Mouse (Mus musculus) spleen, adult 2 months (tissue): Measurements from ENCODE around the gene Gm20388. TPM values are rescaled to one million over a fixed set of nuclear protein-coding genes. Genes with fewer than 3 reads are reported as not detected.

Experiments
- DNase-seq, 2 experiments: peaks; one replicate each; pipeline versions ENCODE4 v3.0.0 to v3.0.0-alpha.2; 2012 to 2021; ENCODE audit warnings: low spot score in 2 of 2, low read depth in 1 of 2
- H3K27ac ChIP-seq: fragments of 200-500 bp; 2 replicates; pipeline ENCODE4 v1.5.1; 2012; ENCODE audit warnings: low read length, inconsistent platforms; ENCODE audit not compliant: insufficient read depth
- H3K27me3 ChIP-seq: fragments of 200-500 bp; 2 replicates; pipeline ENCODE4 v1.6.1; 2012; ENCODE audit warnings: mild to moderate bottlenecking, moderate library complexity, low read length, inconsistent platforms; ENCODE audit not compliant: control insufficient read depth, insufficient read depth
- H3K36me3 ChIP-seq: fragments of 200-500 bp; 2 replicates; pipeline ENCODE4 v1.6.1; 2012; ENCODE audit warnings: mild to moderate bottlenecking, low read length, inconsistent platforms; ENCODE audit not compliant: control insufficient read depth, insufficient read depth
- H3K4me1 ChIP-seq: fragments of 200-500 bp; 2 replicates; pipeline ENCODE4 v1.6.1; 2011; ENCODE audit warnings: inconsistent platforms; ENCODE audit not compliant: control insufficient read depth, insufficient read depth, insufficient read length
- H3K4me3 ChIP-seq: fragments of 200-500 bp; 2 replicates; pipeline ENCODE4 v1.5.1; 2011; ENCODE audit warnings: mild to moderate bottlenecking, inconsistent platforms; ENCODE audit not compliant: insufficient read depth, insufficient read length; ENCODE audit errors: extremely low read depth
- CTCF ChIP-seq: fragments of 200-500 bp; IDR thresholded peaks from 2 replicates; pipeline ENCODE4 v1.5.1; 2011; ENCODE audit warnings: mild to moderate bottlenecking, inconsistent platforms; ENCODE audit not compliant: insufficient read depth, insufficient read length, insufficient replicate concordance; ENCODE audit errors: extremely low read depth
- POLR2A ChIP-seq: fragments of 200-500 bp; IDR thresholded peaks from 2 replicates; pipeline ENCODE4 v1.6.1; 2011; ENCODE audit warnings: low read depth, low read length, inconsistent platforms
- WGBS: fragments of 180-500 bp; shearing (Covaris S2); methylation state at CpG from one replicate; pipeline ENCODE4 v1.1.7; 2018; 5-methylcytosine and 5-hydroxymethylcytosine counted together
- polyA plus RNA-seq: library from polyadenylated mRNA; depleted of rRNA; stranded (reverse); fragments of >200 nt; gene quantifications from 2 replicates; pipeline ENCODE4 v1.2.3, GENCODE M21; 2012

Gm20388 gene
- polyA plus RNA-seq, 1 experiment = 26.1 TPM

DNA sequence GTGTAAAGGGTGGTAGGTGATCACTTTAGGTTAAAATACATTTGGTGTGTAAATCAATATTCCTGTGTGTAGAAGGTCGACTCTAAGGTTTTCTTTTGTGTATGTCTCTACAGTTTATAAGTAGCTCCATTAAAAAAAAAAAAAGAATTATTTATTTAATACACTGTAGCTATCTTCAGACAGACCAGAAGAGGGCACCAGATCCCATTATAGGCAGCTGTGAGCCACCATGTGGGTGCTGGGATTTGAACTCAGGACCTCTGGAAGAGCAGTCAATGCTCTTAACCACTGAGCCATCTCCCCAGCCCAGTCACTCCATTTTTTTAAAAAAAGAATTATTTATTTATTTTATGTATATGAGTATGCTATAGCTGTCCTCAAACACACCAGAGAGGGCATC, 3197.4 kb downstream of the Gm20388 start:
- Histone ChIP-seq H3K27me3 (no peaks in the 10 kb centered on the region), H3K36me3 (peaks cover 22% of the 10 kb centered on the region), H3K27ac (no peak overlapping the region), H3K4me1 (no peaks in the 10 kb centered on the region; the same call in 1 of the 2 replicates), H3K4me3 (no peak overlapping the region)
- TF ChIP-seq CTCF = no peak
- no peak for TF ChIP-seq POLR2A
- no peak for DNase-seq
- WGBS = 67% methylated on average over 1 of the region's 1 CpGs

DNA sequence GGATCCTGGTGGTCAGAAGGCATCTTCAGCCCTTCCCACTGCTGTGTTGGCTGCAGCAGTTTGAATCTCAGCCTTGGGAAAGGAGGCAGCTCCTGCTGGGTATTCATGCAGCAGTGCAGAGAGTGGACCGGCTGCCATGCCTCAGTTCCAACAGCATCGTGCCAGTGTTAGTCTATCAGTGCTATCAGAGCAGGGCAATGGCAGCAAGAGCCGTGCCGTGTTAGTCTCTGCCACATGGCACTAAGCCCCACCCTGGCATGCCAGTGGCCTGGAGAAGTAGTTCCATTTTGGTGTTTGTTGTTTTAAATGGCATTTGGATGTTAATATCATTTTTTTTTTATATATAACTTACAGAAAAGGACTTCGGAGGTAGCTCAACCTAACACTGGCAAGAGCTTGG, 3198.3 kb downstream of the Gm20388 start:
- no peak overlapping the region for H3K4me3 ChIP-seq
- no peak overlapping the region for H3K27ac ChIP-seq
- H3K27me3 ChIP-seq = no peaks in the 10 kb centered on the region
- DNase-seq = no peak
- no peaks in the 10 kb centered on the region; the same call in 1 of the 2 replicates for H3K4me1 ChIP-seq
- 84% methylated on average over 5 of the region's 5 CpGs for WGBS
- peaks cover 15% of the 10 kb centered on the region for H3K36me3 ChIP-seq
- TF ChIP-seq CTCF = no peak
- TF ChIP-seq POLR2A = no peak

DNA sequence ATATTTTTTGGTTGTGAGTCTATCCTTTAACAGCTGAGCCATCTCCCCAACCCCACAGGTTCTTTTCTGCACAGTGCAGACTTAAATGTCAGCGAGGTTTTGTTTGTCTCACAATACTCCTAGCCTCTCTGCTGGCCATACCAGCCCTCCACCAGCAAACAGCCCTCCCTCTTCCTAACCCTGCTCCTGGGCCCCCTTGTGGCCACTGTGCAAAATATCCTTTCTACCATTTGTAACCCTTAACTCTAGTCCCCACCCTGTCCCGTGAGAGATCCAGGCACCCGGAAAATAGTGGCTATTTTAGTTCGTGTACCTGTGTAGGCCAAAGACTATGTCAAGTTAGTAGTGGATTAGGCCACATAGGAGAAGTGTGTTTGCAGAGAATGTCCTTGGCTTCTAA, 3200.0 kb downstream of the Gm20388 start:
- Histone ChIP-seq H3K4me3 (no peak overlapping the region), H3K36me3 (peaks cover under 1% of the 10 kb centered on the region; the same call in 1 of the 2 replicates), H3K27me3 (no peaks in the 10 kb centered on the region), H3K27ac (no peak overlapping the region), H3K4me1 (no peaks in the 10 kb centered on the region; the same call in 1 of the 2 replicates)
- peak; percentile 30 to 46 for DNase-seq
- TF ChIP-seq CTCF = peak; percentile 59; the same call in 1 of the 2 replicates
- TF ChIP-seq POLR2A = no peak
- WGBS = under 1% methylated on average over 4 of the region's 4 CpGs

DNA sequence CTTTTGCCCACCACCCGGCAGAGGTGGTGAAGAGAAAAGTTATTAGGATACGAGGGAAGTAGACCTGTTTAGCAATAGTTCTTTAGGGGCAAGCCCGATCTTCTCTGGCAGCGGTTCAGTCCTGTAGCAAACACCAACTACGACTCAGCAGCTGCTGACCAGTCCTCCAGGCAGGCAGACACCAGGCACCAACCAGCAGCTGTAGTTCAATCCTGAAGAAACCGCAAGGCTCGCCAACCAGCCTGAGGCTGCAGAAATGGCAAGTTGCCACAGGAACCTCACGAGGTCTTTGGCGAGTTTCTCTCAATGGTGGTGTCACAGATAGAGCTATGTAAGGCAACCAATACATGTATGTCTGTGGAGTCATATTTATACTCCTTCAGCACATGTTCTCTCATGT, 3202.3 kb downstream of the Gm20388 start:
- Histone ChIP-seq H3K4me1 (peaks cover 9% of the 10 kb centered on the region), H3K4me3 (no peak overlapping the region), H3K27ac (no peak overlapping the region), H3K36me3 (no peaks in the 10 kb centered on the region), H3K27me3 (peaks cover 16% of the 10 kb centered on the region)
- no peak for TF ChIP-seq POLR2A
- no peak for TF ChIP-seq CTCF
- WGBS = 59% methylated on average over 9 of the region's 9 CpGs
- no peak for DNase-seq

DNA sequence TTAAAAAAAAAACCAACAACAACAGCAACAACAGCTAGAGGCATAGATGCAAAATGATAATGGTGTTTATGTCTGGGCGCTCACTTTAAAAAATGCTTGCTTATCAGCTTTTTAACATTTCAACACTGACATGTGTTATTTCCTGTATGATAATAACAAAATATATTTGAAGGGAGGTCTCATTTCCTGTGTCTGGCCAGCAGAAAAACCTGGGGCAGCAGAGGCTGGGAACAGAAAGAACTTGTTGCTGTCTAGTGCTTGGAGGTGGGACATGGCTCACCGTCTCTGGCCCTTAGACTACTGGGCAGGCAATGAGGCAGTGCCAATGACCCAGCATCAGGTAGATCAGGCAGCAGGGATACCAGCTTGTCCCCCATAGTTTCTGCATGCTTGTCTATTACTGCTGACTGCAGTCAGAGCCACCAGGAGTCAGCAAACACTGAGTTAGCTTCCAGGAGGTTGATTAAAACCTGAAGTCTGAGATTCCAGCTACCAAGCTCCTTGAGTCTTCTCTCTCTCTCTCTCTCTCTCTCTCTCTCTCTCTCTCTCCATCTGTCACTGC, 3203.3 kb downstream of the Gm20388 start:
- H3K4me3 ChIP-seq = no peak overlapping the region
- whole genome bisulfite sequencing = 39% methylated on average over 2 of the region's 2 CpGs
- TF ChIP-seq CTCF = no peak
- no peak for TF ChIP-seq POLR2A

DNA sequence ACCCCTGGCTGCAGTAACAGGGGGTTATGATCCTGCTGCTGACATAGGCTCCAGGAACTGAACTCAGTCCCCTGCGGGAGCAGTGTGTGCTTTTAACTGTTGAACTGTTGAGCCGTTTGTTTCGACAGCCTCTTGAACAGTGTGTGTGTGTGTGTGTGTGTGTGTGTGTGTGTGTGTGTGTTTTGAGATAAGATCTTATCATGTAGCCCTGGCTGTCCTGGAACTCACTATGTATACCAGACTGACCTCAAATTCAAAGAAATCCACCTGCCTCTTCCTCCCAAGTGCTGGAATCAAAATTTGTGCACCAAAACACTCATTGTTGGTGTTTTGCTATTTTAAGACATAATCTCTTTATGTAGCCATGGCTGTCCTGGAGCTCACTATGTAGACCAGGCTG, 3204.0 kb downstream of the Gm20388 start:
- no peak for DNase-seq
- 12% methylated on average over 3 of the region's 3 CpGs for WGBS
- H3K27me3 ChIP-seq = peaks cover 22% of the 10 kb centered on the region
- no peak overlapping the region for H3K27ac ChIP-seq
- H3K4me3 ChIP-seq = no peak overlapping the region
- TF ChIP-seq CTCF (no peak), POLR2A (no peak)
- H3K36me3 ChIP-seq = no peaks in the 10 kb centered on the region
- peaks cover 10% of the 10 kb centered on the region for H3K4me1 ChIP-seq

More for the DNA sequence above, 3203.3 kb downstream of the Gm20388 start:
- DNase-seq = no peak
- Histone ChIP-seq H3K4me1 (peaks cover 10% of the 10 kb centered on the region), H3K27me3 (peaks cover 22% of the 10 kb centered on the region), H3K27ac (no peak overlapping the region), H3K36me3 (no peaks in the 10 kb centered on the region)

DNA sequence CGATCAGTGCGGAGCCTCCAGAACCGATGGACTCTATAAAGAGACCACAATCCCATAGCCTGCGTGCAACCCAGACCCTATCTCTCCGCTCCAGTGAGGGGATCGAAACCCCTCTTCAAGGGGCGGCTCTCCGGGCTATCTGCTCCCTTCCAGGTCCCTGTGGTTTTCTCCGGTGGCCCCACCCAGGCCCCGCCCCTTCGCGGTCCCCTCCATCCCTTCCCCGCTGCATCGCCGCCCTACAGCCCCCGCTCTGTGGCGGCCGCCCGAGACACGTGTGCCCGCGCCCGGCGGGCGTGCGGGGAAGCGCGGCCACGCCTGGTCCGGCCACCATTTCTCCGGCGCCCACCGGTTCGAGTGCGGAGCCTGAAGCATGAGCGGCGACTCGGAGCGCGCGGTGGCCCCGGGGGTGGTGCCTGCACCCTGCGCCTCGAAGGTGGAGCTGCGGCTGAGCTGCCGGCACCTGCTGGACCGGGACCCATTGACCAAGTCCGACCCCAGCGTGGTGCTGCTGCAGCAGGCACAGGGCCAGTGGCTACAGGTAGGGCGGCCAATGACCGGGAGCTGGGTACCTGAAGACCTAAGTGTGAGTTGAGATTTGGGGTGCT, 3206.6 kb downstream of the Gm20388 start, which contains the start of gene Cpne7:
TSS of gene Cpne7 (plus strand) at position 248 of the 605 bp plus-strand sequence.
- TF ChIP-seq CTCF = no peak
- TF ChIP-seq POLR2A = no peak
- Histone ChIP-seq H3K4me1 (peaks cover 10% of the 10 kb centered on the region), H3K4me3 (peak within 1 kb of the TSS; percentile 42), H3K36me3 (no peaks in the 10 kb centered on the region), H3K27me3 (peaks cover 22% of the 10 kb centered on the region), H3K27ac (no peak within 1 kb of the TSS)
- DNase-seq = no peak
- 2% methylated on average over 51 of the region's 51 CpGs for WGBS
